In the genomic region with DNA sequence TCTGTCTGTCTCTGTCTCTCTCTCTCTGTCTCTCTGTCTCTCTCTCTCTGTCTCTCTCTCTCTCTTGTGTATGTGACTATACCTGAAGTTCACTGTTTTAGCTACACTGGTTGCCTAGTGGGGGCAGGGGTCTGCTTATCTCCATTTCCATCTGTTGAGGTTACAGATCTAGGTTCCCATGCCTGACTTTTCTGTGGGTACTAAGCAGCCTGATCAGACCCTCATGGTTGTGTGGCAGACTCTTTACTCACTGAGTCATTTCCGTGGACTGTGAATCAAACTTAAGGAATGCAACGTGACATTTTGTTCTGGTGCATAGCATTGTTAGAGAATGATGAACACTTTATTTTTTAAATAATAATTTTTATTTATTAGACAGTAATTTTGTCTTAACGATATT, we compare ENCODE assay signal across 12 mouse cellular contexts.
"Had no signal": no experiment of that assay in that cellular context is flagged by ENCODE, and none has a peak within 500 bp of the region (broad histone marks: within the 10 kb centered on the region; RNA-seq: fewer than 3 reads in every experiment).

No protein-coding gene starts in this region.

- H3K4me3 ChIP-seq: limb, embryonic 12.5 days; midbrain, embryonic 12.5 days had no signal

- H3K27ac ChIP-seq: limb, embryonic 12.5 days; liver, embryonic 14.5 days; midbrain, embryonic 12.5 days had no signal

- DNase-seq: kidney, adult 8-10 months; kidney, postnatal 25 days; liver; lung, adult 18-20 months; right cerebral cortex, adult 18-20 months; spleen, adult 18-20 months; thymus, adult 18-20 months; thymus, postnatal 14 days had no signal

- H3K9me3 ChIP-seq: limb, embryonic 12.5 days; midbrain, embryonic 12.5 days had no signal

- H3K27me3 ChIP-seq: limb, embryonic 12.5 days; midbrain, embryonic 12.5 days had no signal

- H3K9ac ChIP-seq: limb, embryonic 12.5 days; liver, embryonic 14.5 days; midbrain, embryonic 12.5 days had no signal

- H3K36me3 ChIP-seq: limb, embryonic 12.5 days; midbrain, embryonic 12.5 days had no signal

- H3K4me1 ChIP-seq: limb, embryonic 12.5 days; midbrain, embryonic 12.5 days had no signal

- H3K4me2 ChIP-seq: limb, embryonic 12.5 days; midbrain, embryonic 12.5 days had no signal

- ATAC-seq: midbrain, embryonic 16.5 days had no signal
